Mouse (Mus musculus): ENCODE data around the gene Olfr870.
"Not testable (repeated sequence)": the region's sequence is repeated elsewhere in the genome, so short reads cannot be mapped to it uniquely, and the experiment has no call there.

Olfr870 gene

GRCm38 (mm10) chr9:20173957-20174356 is at the start of gene Olfr870:
Gene Olfr870 (minus strand): TSS chr9:20174057.
- no peak for DNase-seq (ENCODE audit: low read depth, low spot score)

DNA sequence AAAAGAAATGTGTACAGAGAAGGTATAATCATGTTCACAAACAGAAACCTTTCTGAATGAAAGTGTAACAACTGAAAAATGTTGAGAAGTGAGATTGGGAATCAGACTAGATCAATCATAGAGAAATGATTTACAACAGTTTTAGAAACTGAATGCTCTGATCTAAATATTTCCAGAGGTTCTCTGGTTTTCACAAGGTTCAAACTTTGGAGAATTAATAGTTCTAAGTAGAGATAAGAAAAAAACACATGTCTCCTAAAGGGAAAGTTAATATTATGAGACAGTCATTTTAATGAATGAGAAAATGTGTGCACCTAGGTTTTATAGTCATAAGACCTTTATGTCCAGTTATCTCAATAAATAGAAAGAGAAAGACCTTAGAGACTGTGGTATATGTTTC is 38.0 kb upstream of the Olfr870 start, which contains the start of gene Olfr871:
Olfr871 (plus strand) TSS at position 301 of the 400 bp plus-strand sequence.
- DNase-seq (ENCODE audit: low read depth, low spot score) = no peak

- no peak for DNase-seq (ENCODE audit: low read depth, low spot score)
Observed at GRCm38 (mm10) chr9:20211477-20211876, 37.6 kb upstream of the Olfr870 start.

GRCm38 (mm10) chr9:20210812-20211211 is 37.0 kb upstream of the Olfr870 start:
- no peak for DNase-seq (ENCODE audit: low read depth, low spot score)

- not testable (repeated sequence) for DNase-seq (ENCODE audit: low read depth, low spot score)
Observed at GRCm38 (mm10) chr9:20203413-20203984, 29.6 kb upstream of the Olfr870 start.

DNA sequence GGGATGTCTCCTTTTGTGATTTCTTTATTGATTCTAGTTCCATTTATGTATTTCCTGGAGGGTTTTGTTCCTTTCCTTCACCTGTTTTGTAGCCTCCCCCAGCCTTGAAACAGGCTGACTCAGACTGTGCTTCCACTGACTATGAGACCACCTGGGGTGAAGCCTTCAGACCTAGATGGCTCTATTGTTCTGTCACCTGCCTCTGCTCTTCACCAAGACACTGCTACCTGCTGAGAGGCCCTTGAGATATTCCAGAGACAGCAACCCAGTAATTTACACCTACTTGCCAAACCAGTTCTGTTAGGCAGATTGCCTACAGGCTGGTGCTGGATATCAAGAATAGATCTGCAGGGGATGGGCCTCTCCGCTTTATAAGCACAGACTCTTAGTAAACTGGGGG is 28.3 kb upstream of the Olfr870 start:
- no peak for DNase-seq (ENCODE audit: low read depth, low spot score)

DNA sequence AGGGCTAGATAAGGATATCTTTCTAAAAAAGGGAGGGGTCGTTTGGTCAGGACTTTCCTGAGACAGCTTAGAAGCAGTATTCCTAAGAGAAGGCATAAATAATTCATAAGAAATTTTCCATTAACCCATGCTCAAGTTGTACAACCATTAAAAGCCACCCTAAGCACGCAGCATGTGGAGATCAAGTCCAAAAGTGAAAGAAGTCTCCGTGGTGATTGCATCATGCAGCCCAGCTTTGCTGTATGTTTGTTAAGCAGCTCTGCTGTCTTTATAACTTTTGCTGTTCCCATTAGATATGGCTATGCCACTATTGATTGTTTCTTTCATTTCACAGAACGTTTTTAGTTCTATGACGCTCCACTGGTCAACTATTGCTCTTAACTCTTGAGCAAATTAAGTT is 5.6 kb upstream of the Olfr870 start:
- no peak for DNase-seq (ENCODE audit: low read depth, low spot score)

DNA sequence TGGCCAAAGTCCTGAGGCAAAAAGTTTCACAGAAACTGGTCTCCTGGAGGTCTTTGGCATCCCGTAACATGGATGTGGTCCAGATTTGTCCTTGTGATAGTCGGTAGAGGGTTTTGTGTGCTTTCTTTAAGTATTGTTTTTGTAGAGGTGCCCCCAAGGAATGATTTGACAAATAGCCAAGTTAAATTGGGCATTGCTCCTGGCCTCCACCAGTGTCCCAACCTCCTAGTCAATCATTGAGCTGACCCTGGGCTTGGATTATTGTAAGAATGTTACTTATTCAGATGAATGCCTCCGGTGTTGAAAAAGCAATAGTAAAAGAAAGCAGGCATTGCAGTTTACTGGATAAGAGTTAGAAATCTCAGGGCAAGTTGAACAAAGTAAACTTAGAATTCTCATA is 24.2 kb downstream of the Olfr870 start:
- no peak for DNase-seq (ENCODE audit: low read depth, low spot score)

- DNase-seq (ENCODE audit: low read depth, low spot score) = no peak
Observed at GRCm38 (mm10) chr9:20128709-20129108, 45.1 kb downstream of the Olfr870 start, which contains the start of gene Olfr869. Gene Olfr869 (plus strand): TSS chr9:20129009.
